Mouse (Mus musculus) liver, adult 2 months (tissue): ENCODE measurements around the gene Arglu1.

Source experiments
- CTCF ChIP-seq: fragments of 200-500 bp; IDR thresholded peaks from 2 replicates; pipeline ENCODE4 v1.5.1; 2011; ENCODE audit warnings: low read depth, low read length, control low read depth
- POLR2A ChIP-seq: fragments of 200-500 bp; IDR thresholded peaks from 2 replicates; pipeline ENCODE4 v1.6.1; 2011; ENCODE audit warnings: low read length, control low read depth; ENCODE audit not compliant: insufficient read depth; ENCODE audit errors: extremely low read depth

GRCm38 (mm10) chr8:8704813-8705212 is 14.5 kb upstream of the Arglu1 start:
- TF ChIP-seq CTCF (no peak), POLR2A (no peak)
